Mouse (Mus musculus) spleen, adult 18-20 months (tissue): Measurements from ENCODE around the gene Wdr46.
A peak's percentile ranks its signal among the peaks of the same experiment; 100 is the strongest.
"Not testable (repeated sequence)": the region's sequence is repeated elsewhere in the genome, so short reads cannot be mapped to it uniquely, and the experiment has no call there.

ENCODE experiments used
- DNase-seq, 2 experiments: peaks; one replicate each; pipeline ENCODE4 v3.0.0; 2022; ENCODE audit warnings: mixed read lengths in 2 of 2

Gene Wdr46

GRCm38 (mm10) chr17:33940206-33940805 lies at the start of gene Wdr46, which contains the start of gene Pfdn6:
Gene Wdr46, plus strand, starts transcription at chr17:33940660.
Gene Pfdn6, minus strand, starts transcription at chr17:33940343.
- peak; percentile 67 to 88 for DNase-seq

GRCm38 (mm10) chr17:33891357-33891756 lies 49.1 kb upstream of the Wdr46 start:
- DNase-seq, result no peak

GRCm38 (mm10) chr17:33891892-33892291 lies 48.6 kb upstream of the Wdr46 start:
- not testable (repeated sequence) for DNase-seq

- no peak for DNase-seq
Measured at GRCm38 (mm10) chr17:33892429-33892828, 48.0 kb upstream of the Wdr46 start.

- not testable (repeated sequence) for DNase-seq
Measured at GRCm38 (mm10) chr17:33893011-33893410, 47.4 kb upstream of the Wdr46 start.

- DNase-seq, result no peak
Measured at GRCm38 (mm10) chr17:33897114-33897794, 43.2 kb upstream of the Wdr46 start.

- DNase-seq, result not testable (repeated sequence)
Measured at GRCm38 (mm10) chr17:33898193-33898592, 42.3 kb upstream of the Wdr46 start.

GRCm38 (mm10) chr17:33899642-33900041 lies 40.8 kb upstream of the Wdr46 start:
- DNase-seq, result no peak

- DNase-seq, result no peak
Measured at GRCm38 (mm10) chr17:33900281-33900988, 40.0 kb upstream of the Wdr46 start.

- DNase-seq, result no peak
Measured at GRCm38 (mm10) chr17:33900989-33901314, 39.5 kb upstream of the Wdr46 start.

GRCm38 (mm10) chr17:33901653-33902052 lies 38.8 kb upstream of the Wdr46 start:
- no peak for DNase-seq

- DNase-seq, result no peak
Measured at GRCm38 (mm10) chr17:33902079-33902478, 38.4 kb upstream of the Wdr46 start.

- DNase-seq, result no peak
Measured at GRCm38 (mm10) chr17:33902491-33902890, 38.0 kb upstream of the Wdr46 start.

- DNase-seq, result not testable (repeated sequence)
Measured at GRCm38 (mm10) chr17:33903911-33904651, 36.4 kb upstream of the Wdr46 start.

GRCm38 (mm10) chr17:33904835-33905234 lies 35.6 kb upstream of the Wdr46 start, which contains the start of gene Platr17:
Gene Platr17, plus strand, starts transcription at chr17:33905135.
- not testable (repeated sequence) for DNase-seq

GRCm38 (mm10) chr17:33908331-33909076 lies 32.0 kb upstream of the Wdr46 start:
- DNase-seq, result peak in 1 of 2 experiments; percentile 53

GRCm38 (mm10) chr17:33909077-33909868 lies 31.2 kb upstream of the Wdr46 start, which contains the start of gene Daxx:
Gene Daxx, plus strand, starts transcription at chr17:33909414.
- DNase-seq, result peak; percentile 98 to 99

GRCm38 (mm10) chr17:33909869-33910250 lies 30.6 kb upstream of the Wdr46 start:
- no peak for DNase-seq

- DNase-seq, result no peak
Measured at GRCm38 (mm10) chr17:33910346-33911051, 30.0 kb upstream of the Wdr46 start.

GRCm38 (mm10) chr17:33911052-33911812 lies 29.2 kb upstream of the Wdr46 start:
- no peak for DNase-seq
